Mouse (Mus musculus): Measurements from ENCODE around the gene Ercc1.

Gene Ercc1

GRCm38 (mm10) chr7:19359892-19360641, 15.5 kb downstream of the Ercc1 start:
- DNase-seq (ENCODE audit: low read depth, low spot score), result peak; percentile 23
- no peaks in the 10 kb centered on the region for H3K27me3 ChIP-seq (ENCODE audit: control insufficient read depth, insufficient read depth, low read length, poor library complexity, severe bottlenecking)
- no peaks in the 10 kb centered on the region for H3K36me3 ChIP-seq (ENCODE audit: control insufficient read depth, insufficient read depth, low read length, poor library complexity, severe bottlenecking)

- no peaks in the 10 kb centered on the region for H3K27me3 ChIP-seq (ENCODE audit: control insufficient read depth, insufficient read depth, low read length, poor library complexity, severe bottlenecking)
- DNase-seq (ENCODE audit: low read depth, low spot score), result peak; percentile 60
- H3K36me3 ChIP-seq (ENCODE audit: control insufficient read depth, insufficient read depth, low read length, poor library complexity, severe bottlenecking), result no peaks in the 10 kb centered on the region
These were observed 16.4 kb downstream of the Ercc1 start for GRCm38 (mm10) chr7:19360944-19361343.

- H3K27me3 ChIP-seq (ENCODE audit: control insufficient read depth, insufficient read depth, low read length, poor library complexity, severe bottlenecking), result no peaks in the 10 kb centered on the region
- H3K36me3 ChIP-seq (ENCODE audit: control insufficient read depth, insufficient read depth, low read length, poor library complexity, severe bottlenecking), result no peaks in the 10 kb centered on the region
- DNase-seq (ENCODE audit: low read depth, low spot score), result peak; percentile 91
These were observed 17.1 kb downstream of the Ercc1 start for GRCm38 (mm10) chr7:19361720-19362119.

GRCm38 (mm10) chr7:19362276-19362675, 17.7 kb downstream of the Ercc1 start:
- no peaks in the 10 kb centered on the region for H3K27me3 ChIP-seq (ENCODE audit: control insufficient read depth, insufficient read depth, low read length, poor library complexity, severe bottlenecking)
- no peaks in the 10 kb centered on the region for H3K36me3 ChIP-seq (ENCODE audit: control insufficient read depth, insufficient read depth, low read length, poor library complexity, severe bottlenecking)
- no peak for DNase-seq (ENCODE audit: low read depth, low spot score)

GRCm38 (mm10) chr7:19363881-19364280, 19.3 kb downstream of the Ercc1 start:
- H3K36me3 ChIP-seq (ENCODE audit: control insufficient read depth, insufficient read depth, low read length, poor library complexity, severe bottlenecking), result no peaks in the 10 kb centered on the region
- DNase-seq (ENCODE audit: low read depth, low spot score), result peak; percentile 80
- H3K27me3 ChIP-seq (ENCODE audit: control insufficient read depth, insufficient read depth, low read length, poor library complexity, severe bottlenecking), result no peaks in the 10 kb centered on the region

- H3K27me3 ChIP-seq (ENCODE audit: control insufficient read depth, insufficient read depth, low read length, poor library complexity, severe bottlenecking), result no peaks in the 10 kb centered on the region
These were observed 20.8 kb downstream of the Ercc1 start for GRCm38 (mm10) chr7:19365376-19365775.

GRCm38 (mm10) chr7:19368380-19368779, 23.8 kb downstream of the Ercc1 start:
- H3K36me3 ChIP-seq (ENCODE audit: control insufficient read depth, insufficient read depth, low read length, poor library complexity, severe bottlenecking), result no peaks in the 10 kb centered on the region
- no peaks in the 10 kb centered on the region for H3K27me3 ChIP-seq (ENCODE audit: control insufficient read depth, insufficient read depth, low read length, poor library complexity, severe bottlenecking)
- DNase-seq (ENCODE audit: low read depth, low spot score), result no peak

More at GRCm38 (mm10) chr7:19365376-19365775, 20.8 kb downstream of the Ercc1 start:
- no peak for DNase-seq (ENCODE audit: low read depth, low spot score)
- H3K36me3 ChIP-seq (ENCODE audit: control insufficient read depth, insufficient read depth, low read length, poor library complexity, severe bottlenecking), result no peaks in the 10 kb centered on the region

GRCm38 (mm10) chr7:19369823-19370425, 25.3 kb downstream of the Ercc1 start:
- no peaks in the 10 kb centered on the region for H3K36me3 ChIP-seq (ENCODE audit: control insufficient read depth, insufficient read depth, low read length, poor library complexity, severe bottlenecking)
- peak; percentile 72 for DNase-seq (ENCODE audit: low read depth, low spot score)
- no peaks in the 10 kb centered on the region for H3K27me3 ChIP-seq (ENCODE audit: control insufficient read depth, insufficient read depth, low read length, poor library complexity, severe bottlenecking)

- Histone ChIP-seq H3K27me3 (ENCODE audit: control insufficient read depth, insufficient read depth, low read length, poor library complexity, severe bottlenecking) (no peaks in the 10 kb centered on the region), H3K36me3 (ENCODE audit: control insufficient read depth, insufficient read depth, low read length, poor library complexity, severe bottlenecking) (no peaks in the 10 kb centered on the region)
- DNase-seq (ENCODE audit: low read depth, low spot score), result no peak
These were observed 28.8 kb downstream of the Ercc1 start for GRCm38 (mm10) chr7:19373367-19373766.

- no peaks in the 10 kb centered on the region for H3K36me3 ChIP-seq (ENCODE audit: control insufficient read depth, insufficient read depth, low read length, poor library complexity, severe bottlenecking)
- DNase-seq (ENCODE audit: low read depth, low spot score), result no peak
These were observed 30.8 kb downstream of the Ercc1 start for GRCm38 (mm10) chr7:19375368-19375767.

GRCm38 (mm10) chr7:19376019-19376418, 31.4 kb downstream of the Ercc1 start:
- no peaks in the 10 kb centered on the region for H3K27me3 ChIP-seq (ENCODE audit: control insufficient read depth, insufficient read depth, low read length, poor library complexity, severe bottlenecking)
- no peak for DNase-seq (ENCODE audit: low read depth, low spot score)
- no peaks in the 10 kb centered on the region for H3K36me3 ChIP-seq (ENCODE audit: control insufficient read depth, insufficient read depth, low read length, poor library complexity, severe bottlenecking)

More at GRCm38 (mm10) chr7:19375368-19375767, 30.8 kb downstream of the Ercc1 start:
- no peaks in the 10 kb centered on the region for H3K27me3 ChIP-seq (ENCODE audit: control insufficient read depth, insufficient read depth, low read length, poor library complexity, severe bottlenecking)

GRCm38 (mm10) chr7:19378049-19378448, 33.5 kb downstream of the Ercc1 start:
- no peaks in the 10 kb centered on the region for H3K36me3 ChIP-seq (ENCODE audit: control insufficient read depth, insufficient read depth, low read length, poor library complexity, severe bottlenecking)
- DNase-seq (ENCODE audit: low read depth, low spot score), result no peak
- H3K27me3 ChIP-seq (ENCODE audit: control insufficient read depth, insufficient read depth, low read length, poor library complexity, severe bottlenecking), result no peaks in the 10 kb centered on the region

GRCm38 (mm10) chr7:19381377-19382165, 37.0 kb downstream of the Ercc1 start, which contains the start of gene Ercc2:
Ercc2 (plus strand) TSS chr7:19382010.
- H3K27me3 ChIP-seq (ENCODE audit: control insufficient read depth, insufficient read depth, low read length, poor library complexity, severe bottlenecking), result no peaks in the 10 kb centered on the region
- DNase-seq (ENCODE audit: low read depth, low spot score), result peak; percentile 99
- H3K36me3 ChIP-seq (ENCODE audit: control insufficient read depth, insufficient read depth, low read length, poor library complexity, severe bottlenecking), result 0 out of 2 replicates have a peak, but pooled peaks cover 2% of the 10 kb centered on the region

GRCm38 (mm10) chr7:19382166-19382541, 37.6 kb downstream of the Ercc1 start:
- peaks cover 4% of the 10 kb centered on the region; the same call in 1 of the 2 replicates for H3K36me3 ChIP-seq (ENCODE audit: control insufficient read depth, insufficient read depth, low read length, poor library complexity, severe bottlenecking)
- DNase-seq (ENCODE audit: low read depth, low spot score), result no peak

GRCm38 (mm10) chr7:19383708-19384107, 39.1 kb downstream of the Ercc1 start:
- peaks cover 7% of the 10 kb centered on the region; the same call in 1 of the 2 replicates for H3K36me3 ChIP-seq (ENCODE audit: control insufficient read depth, insufficient read depth, low read length, poor library complexity, severe bottlenecking)
- no peaks in the 10 kb centered on the region for H3K27me3 ChIP-seq (ENCODE audit: control insufficient read depth, insufficient read depth, low read length, poor library complexity, severe bottlenecking)
- no peak for DNase-seq (ENCODE audit: low read depth, low spot score)

More at GRCm38 (mm10) chr7:19382166-19382541, 37.6 kb downstream of the Ercc1 start:
- no peaks in the 10 kb centered on the region for H3K27me3 ChIP-seq (ENCODE audit: control insufficient read depth, insufficient read depth, low read length, poor library complexity, severe bottlenecking)

All from splenic B cell, adult 2 months (primary cell).